Mouse (Mus musculus) thymus, adult 2 months (tissue): ENCODE data around the gene Lrsam1.

Source experiments
- CTCF ChIP-seq: fragments of 200-500 bp; IDR thresholded peaks from 2 replicates; pipeline ENCODE4 v1.5.1; 2012; ENCODE audit warnings: mild to moderate bottlenecking, control low read depth, low read length, moderate library complexity, borderline replicate concordance; ENCODE audit not compliant: control insufficient read depth, poor library complexity, insufficient read depth; ENCODE audit errors: extremely low read depth
- POLR2A ChIP-seq: fragments of 200-500 bp; IDR thresholded peaks from 2 replicates; pipeline ENCODE4 v1.6.1; 2012; ENCODE audit warnings: mild to moderate bottlenecking, low read length, control low read depth, moderate library complexity; ENCODE audit not compliant: control insufficient read depth, poor library complexity, insufficient read depth; ENCODE audit errors: extremely low read depth

DNA sequence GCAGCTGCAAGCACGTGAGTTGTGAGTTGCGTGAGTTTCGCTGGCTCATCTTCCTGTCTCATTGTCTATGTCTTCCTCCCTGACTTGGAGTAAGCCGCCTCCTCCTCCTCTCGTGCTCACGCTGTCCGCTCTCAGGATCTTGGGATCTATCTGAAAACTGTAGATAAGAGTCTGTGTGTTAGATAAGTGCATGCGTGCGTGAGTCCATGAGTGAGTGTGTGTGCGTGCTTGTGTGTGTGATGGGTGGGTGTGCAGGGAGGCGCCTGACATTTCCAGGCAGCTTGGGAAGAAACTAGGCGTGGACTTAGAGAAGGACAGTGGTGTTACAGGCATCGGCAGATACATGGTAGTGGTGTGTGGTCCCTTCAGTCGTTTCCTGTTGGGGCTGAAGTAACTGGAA lies 68.9 kb downstream of the Lrsam1 start:
- TF ChIP-seq CTCF (no peak), POLR2A (no peak)
